Mouse (Mus musculus) spleen, adult 2 months (tissue): ENCODE measurements around the gene Spz1.

Experiments
- CTCF ChIP-seq: fragments of 200-500 bp; IDR thresholded peaks from 2 replicates; pipeline ENCODE4 v1.5.1; 2011; ENCODE audit warnings: mild to moderate bottlenecking, inconsistent platforms; ENCODE audit not compliant: insufficient read depth, insufficient read length, insufficient replicate concordance; ENCODE audit errors: extremely low read depth
- POLR2A ChIP-seq: fragments of 200-500 bp; IDR thresholded peaks from 2 replicates; pipeline ENCODE4 v1.6.1; 2011; ENCODE audit warnings: low read depth, low read length, inconsistent platforms

GRCm38 (mm10) chr13:92559429-92559828 is 16.5 kb downstream of the Spz1 start:
- no peak for TF ChIP-seq CTCF
- no peak for TF ChIP-seq POLR2A
